Mouse (Mus musculus): ENCODE results near the gene Chchd6. TPM values are rescaled to one million over a fixed set of nuclear protein-coding genes. Genes with fewer than 3 reads are reported as not detected.

Gene Chchd6
- polyA plus RNA-seq, 1 experiment from 2014 or later, result 57.2 TPM

DNA sequence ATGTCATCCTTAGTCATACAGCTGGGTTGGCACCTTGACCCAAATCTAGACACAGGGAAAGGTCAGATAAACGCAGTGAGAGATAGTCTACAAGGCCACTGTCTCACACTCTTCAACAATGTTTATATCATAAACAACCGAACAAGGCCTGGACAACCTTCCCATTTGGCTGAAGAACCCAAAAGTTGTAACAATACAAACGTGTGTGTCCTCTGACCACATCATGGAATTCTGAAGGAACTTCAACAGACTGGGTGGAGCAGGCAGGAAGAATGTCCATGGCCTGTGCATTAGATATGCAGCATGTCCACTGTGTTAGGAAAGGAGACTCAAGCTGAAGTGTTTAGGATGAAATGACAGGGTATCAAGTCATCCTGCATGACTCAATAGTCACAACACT lies 47.5 kb downstream of the Chchd6 start:
- 76% methylated on average over 3 of the region's 3 CpGs for WGBS
- H3K27ac ChIP-seq, result no peak overlapping the region
- H3K27me3 ChIP-seq (ENCODE audit: insufficient read depth, low read length), result no peaks in the 10 kb centered on the region
- no peak for TF ChIP-seq CTCF (IDR thresholded peaks at IDR 0.05; ENCODE audit: low read depth)
- DNase-seq (ENCODE audit: low spot score) (no peak), ATAC-seq (replicated peaks; ENCODE audit: low FRiP score, low read depth) (no peak)
- no peaks in the 10 kb centered on the region for H3K36me3 ChIP-seq (ENCODE audit: insufficient read depth, low read length)
- H3K9me3 ChIP-seq (replicated peaks; ENCODE audit: low read length), result no peaks in the 10 kb centered on the region
- H3K4me2 ChIP-seq (ENCODE audit: low read length), result no peak overlapping the region
- H3K4me1 ChIP-seq (replicated peaks; ENCODE audit: insufficient read depth, low read length), result no peaks in the 10 kb centered on the region
- no peak overlapping the region for H3K9ac ChIP-seq (ENCODE audit: low read depth, low read length)
- H3K4me3 ChIP-seq (replicated peaks; ENCODE audit: low read depth, low read length), result no peak overlapping the region

DNA sequence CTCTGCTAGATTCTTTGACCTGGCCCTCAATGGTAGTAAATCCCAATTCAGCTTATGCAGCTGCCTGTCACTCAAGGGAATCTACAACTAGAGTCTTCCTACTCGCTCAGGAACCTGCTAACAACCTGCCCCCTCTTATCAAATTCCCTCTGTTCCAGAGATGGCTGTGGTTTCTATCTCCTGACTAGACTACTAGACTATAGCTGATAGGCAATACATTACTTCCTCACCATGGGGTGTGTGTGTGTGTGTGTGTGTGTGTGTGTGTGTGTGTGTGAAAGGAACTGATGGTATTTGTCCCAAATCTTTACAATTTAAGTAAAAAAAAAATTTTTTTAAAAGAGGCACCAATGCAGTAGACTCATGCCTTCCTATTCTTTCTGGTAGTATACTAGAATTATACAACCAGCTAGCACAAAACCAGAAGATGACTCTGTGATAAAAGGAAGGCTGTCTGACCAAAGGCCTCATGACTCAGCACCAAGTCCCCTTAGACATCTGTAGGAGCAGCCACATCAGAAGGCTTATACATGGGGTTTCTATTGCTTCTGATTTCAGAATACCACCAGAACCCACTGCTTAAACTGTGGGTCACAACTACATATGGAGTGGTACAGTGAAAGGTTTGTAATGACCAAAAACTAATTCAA lies 57.2 kb downstream of the Chchd6 start:
- DNase-seq (ENCODE audit: low spot score) (no peak), ATAC-seq (replicated peaks; ENCODE audit: low FRiP score, low read depth) (no peak)
- H3K27me3 ChIP-seq (ENCODE audit: insufficient read depth, low read length), result no peaks in the 10 kb centered on the region
- no peak for TF ChIP-seq CTCF (IDR thresholded peaks at IDR 0.05; ENCODE audit: low read depth)
- WGBS, result 76% methylated on average over 1 of the region's 1 CpGs
- no peak overlapping the region for H3K9ac ChIP-seq (ENCODE audit: low read depth, low read length)
- H3K4me3 ChIP-seq (replicated peaks; ENCODE audit: low read depth, low read length), result no peak overlapping the region
- no peak overlapping the region for H3K27ac ChIP-seq
- no peaks in the 10 kb centered on the region for H3K36me3 ChIP-seq (ENCODE audit: insufficient read depth, low read length)
- H3K4me2 ChIP-seq (ENCODE audit: low read length), result no peak overlapping the region
- H3K9me3 ChIP-seq (replicated peaks; ENCODE audit: low read length), result no peaks in the 10 kb centered on the region
- H3K4me1 ChIP-seq (replicated peaks; ENCODE audit: insufficient read depth, low read length), result no peaks in the 10 kb centered on the region

DNA sequence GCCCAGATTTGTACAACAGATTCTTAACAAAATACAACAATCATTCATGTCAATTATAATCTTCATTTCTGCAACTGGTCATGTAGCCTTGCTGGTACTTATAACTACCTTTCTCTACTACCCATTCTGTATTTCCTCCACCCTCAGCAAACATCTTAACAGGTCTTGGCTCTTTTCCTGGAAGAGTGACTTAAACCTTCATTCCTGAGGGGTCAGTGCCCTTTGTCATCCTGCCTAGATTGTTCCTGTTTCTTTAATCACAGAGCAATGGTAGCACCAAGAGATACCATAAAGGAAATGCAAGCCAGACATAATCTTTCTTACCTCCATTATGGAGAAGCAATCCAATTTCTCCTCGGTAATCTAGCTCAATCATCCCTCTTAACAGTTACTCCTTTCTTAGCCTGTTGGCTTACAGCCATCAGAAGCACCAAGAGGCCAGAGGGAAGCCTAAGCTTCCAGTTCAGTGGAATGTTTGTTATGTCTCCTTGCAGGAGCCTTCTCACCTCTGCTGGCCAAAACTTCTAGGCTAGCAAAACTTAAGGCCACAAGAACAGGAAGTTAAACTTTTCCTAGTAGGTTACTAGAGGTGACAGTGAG lies 59.7 kb downstream of the Chchd6 start:
- Histone ChIP-seq H3K27ac (no peak overlapping the region), H3K4me1 (replicated peaks; ENCODE audit: insufficient read depth, low read length) (no peaks in the 10 kb centered on the region), H3K9me3 (replicated peaks; ENCODE audit: low read length) (no peaks in the 10 kb centered on the region), H3K4me3 (replicated peaks; ENCODE audit: low read depth, low read length) (no peak overlapping the region), H3K4me2 (ENCODE audit: low read length) (no peak overlapping the region), H3K27me3 (ENCODE audit: insufficient read depth, low read length) (no peaks in the 10 kb centered on the region), H3K9ac (ENCODE audit: low read depth, low read length) (no peak overlapping the region), H3K36me3 (ENCODE audit: insufficient read depth, low read length) (no peaks in the 10 kb centered on the region)
- ATAC-seq (replicated peaks; ENCODE audit: low FRiP score, low read depth) (no peak), DNase-seq (ENCODE audit: low spot score) (no peak)
- no peak for TF ChIP-seq CTCF (IDR thresholded peaks at IDR 0.05; ENCODE audit: low read depth)
- 56% methylated on average over 1 of the region's 1 CpGs for WGBS

DNA sequence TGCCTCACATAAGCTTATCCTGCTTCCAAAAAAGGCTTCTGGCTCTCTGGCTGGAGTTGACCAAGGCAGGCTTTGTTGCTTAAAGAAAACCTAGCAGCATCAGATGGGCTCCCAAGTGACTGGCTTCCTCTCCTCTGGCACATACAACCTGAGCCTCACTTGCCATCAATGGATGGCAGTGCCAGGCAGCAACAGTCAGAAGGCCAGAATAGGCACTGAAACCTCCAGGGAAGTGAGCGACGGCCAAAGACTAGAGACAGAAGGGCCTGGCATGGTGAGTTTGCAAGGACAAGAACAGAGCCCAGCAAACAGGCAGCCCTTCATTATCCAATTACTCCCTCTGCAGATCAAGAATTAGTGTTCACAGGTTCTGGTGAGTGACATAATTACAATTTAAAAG lies 70.7 kb downstream of the Chchd6 start:
- no peaks in the 10 kb centered on the region for H3K36me3 ChIP-seq (ENCODE audit: insufficient read depth, low read length)
- no peak for DNase-seq (ENCODE audit: low spot score)
- H3K4me3 ChIP-seq (replicated peaks; ENCODE audit: low read depth, low read length), result no peak overlapping the region
- WGBS, result 92% methylated on average over 2 of the region's 2 CpGs
- TF ChIP-seq CTCF (IDR thresholded peaks at IDR 0.05; ENCODE audit: low read depth), result no peak
- no peak overlapping the region for H3K4me2 ChIP-seq (ENCODE audit: low read length)
- no peak overlapping the region for H3K27ac ChIP-seq
- no peaks in the 10 kb centered on the region for H3K9me3 ChIP-seq (replicated peaks; ENCODE audit: low read length)
- no peak overlapping the region for H3K9ac ChIP-seq (ENCODE audit: low read depth, low read length)
- H3K27me3 ChIP-seq (ENCODE audit: insufficient read depth, low read length), result no peaks in the 10 kb centered on the region
- no peak for ATAC-seq (replicated peaks; ENCODE audit: low FRiP score, low read depth)
- no peaks in the 10 kb centered on the region for H3K4me1 ChIP-seq (replicated peaks; ENCODE audit: insufficient read depth, low read length)

DNA sequence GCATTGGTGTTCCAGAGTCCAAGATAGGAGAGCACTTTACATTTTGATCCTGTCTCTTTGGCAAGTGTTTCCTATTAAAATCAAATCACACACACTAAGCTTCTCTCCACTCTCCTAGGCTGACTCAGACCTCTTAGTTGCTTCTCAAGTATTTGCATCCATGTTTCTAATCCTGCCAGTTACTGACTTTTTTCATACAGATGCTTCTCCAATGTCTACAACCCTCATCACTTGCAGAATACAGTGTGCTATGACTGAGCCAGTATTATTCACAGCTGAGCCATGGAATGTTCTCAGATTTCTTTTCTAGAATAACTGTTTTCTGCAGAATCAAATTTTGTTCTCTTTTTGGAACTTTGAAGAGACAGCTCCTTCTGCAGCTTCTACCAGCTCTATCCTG lies 85.3 kb downstream of the Chchd6 start:
- Histone ChIP-seq H3K4me3 (replicated peaks; ENCODE audit: low read depth, low read length) (no peak overlapping the region), H3K4me1 (replicated peaks; ENCODE audit: insufficient read depth, low read length) (no peaks in the 10 kb centered on the region), H3K27ac (no peak overlapping the region), H3K27me3 (ENCODE audit: insufficient read depth, low read length) (no peaks in the 10 kb centered on the region), H3K9me3 (replicated peaks; ENCODE audit: low read length) (no peaks in the 10 kb centered on the region), H3K9ac (ENCODE audit: low read depth, low read length) (no peak overlapping the region), H3K4me2 (ENCODE audit: low read length) (no peak overlapping the region), H3K36me3 (ENCODE audit: insufficient read depth, low read length) (no peaks in the 10 kb centered on the region)
- no peak for DNase-seq (ENCODE audit: low spot score)
- ATAC-seq (replicated peaks; ENCODE audit: low FRiP score, low read depth), result no peak
- TF ChIP-seq CTCF (IDR thresholded peaks at IDR 0.05; ENCODE audit: low read depth), result no peak

DNA sequence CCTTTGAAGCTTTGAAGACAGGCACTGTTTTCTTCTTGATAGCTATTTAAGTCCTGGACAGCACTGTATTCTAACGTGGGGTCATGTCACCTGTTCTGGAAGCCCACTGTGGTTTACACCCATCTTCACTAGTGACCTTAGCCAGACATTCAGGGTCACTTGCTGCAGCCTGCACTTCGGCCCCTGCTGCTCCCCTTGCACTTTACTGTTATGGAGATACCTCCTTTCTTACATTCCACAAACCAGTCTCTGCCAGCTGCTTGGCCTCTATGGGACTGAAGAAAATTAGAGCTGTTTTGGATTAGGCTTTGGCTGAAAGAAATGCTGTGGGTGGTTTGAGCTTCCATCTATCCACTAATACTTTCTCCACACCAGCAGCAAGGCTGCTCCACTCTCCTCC lies 86.7 kb downstream of the Chchd6 start:
- DNase-seq (ENCODE audit: low spot score), result no peak
- Histone ChIP-seq H3K9me3 (replicated peaks; ENCODE audit: low read length) (no peaks in the 10 kb centered on the region), H3K4me2 (ENCODE audit: low read length) (no peak overlapping the region), H3K27me3 (ENCODE audit: insufficient read depth, low read length) (no peaks in the 10 kb centered on the region), H3K4me3 (replicated peaks; ENCODE audit: low read depth, low read length) (no peak overlapping the region), H3K27ac (no peak overlapping the region), H3K9ac (ENCODE audit: low read depth, low read length) (no peak overlapping the region), H3K4me1 (replicated peaks; ENCODE audit: insufficient read depth, low read length) (no peaks in the 10 kb centered on the region), H3K36me3 (ENCODE audit: insufficient read depth, low read length) (no peaks in the 10 kb centered on the region)
- WGBS, result 48% methylated on average over 2 of the region's 2 CpGs
- TF ChIP-seq CTCF (IDR thresholded peaks at IDR 0.05; ENCODE audit: low read depth), result no peak
- no peak for ATAC-seq (replicated peaks; ENCODE audit: low FRiP score, low read depth)

DNA sequence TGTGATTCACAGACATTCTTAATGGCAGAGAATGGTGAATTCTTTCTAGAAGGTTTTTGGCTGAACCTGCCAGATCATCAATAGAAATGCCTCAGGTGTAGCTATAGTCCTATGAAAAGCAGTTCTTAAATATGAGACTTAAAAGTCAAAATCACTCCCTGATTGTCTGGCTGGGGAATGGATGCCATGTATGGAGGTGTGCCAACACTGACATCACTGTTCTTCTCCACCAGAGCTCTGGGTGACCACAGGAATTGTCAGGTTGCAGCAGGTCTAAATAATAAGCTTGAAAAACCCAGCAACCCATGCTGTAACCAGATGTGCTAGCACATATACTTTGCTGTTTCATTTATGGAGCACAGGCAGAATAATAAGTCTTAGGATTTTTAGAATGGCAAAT lies 87.2 kb downstream of the Chchd6 start:
- no peaks in the 10 kb centered on the region for H3K36me3 ChIP-seq (ENCODE audit: insufficient read depth, low read length)
- H3K27ac ChIP-seq, result no peak overlapping the region
- no peak for DNase-seq (ENCODE audit: low spot score)
- ATAC-seq (replicated peaks; ENCODE audit: low FRiP score, low read depth), result no peak
- no peaks in the 10 kb centered on the region for H3K9me3 ChIP-seq (replicated peaks; ENCODE audit: low read length)
- no peak overlapping the region for H3K4me2 ChIP-seq (ENCODE audit: low read length)
- no peak overlapping the region for H3K9ac ChIP-seq (ENCODE audit: low read depth, low read length)
- no peaks in the 10 kb centered on the region for H3K27me3 ChIP-seq (ENCODE audit: insufficient read depth, low read length)
- no peak for TF ChIP-seq CTCF (IDR thresholded peaks at IDR 0.05; ENCODE audit: low read depth)
- no peak overlapping the region for H3K4me3 ChIP-seq (replicated peaks; ENCODE audit: low read depth, low read length)
- no peaks in the 10 kb centered on the region for H3K4me1 ChIP-seq (replicated peaks; ENCODE audit: insufficient read depth, low read length)

All from kidney, postnatal 0 days (tissue).